In genomic region chr19:37263566-37263942, GRCm38 (mm10) we compare ENCODE assay signal across 13 mouse cellular contexts. TPM values are rescaled to one million over a fixed set of nuclear protein-coding genes. Genes with fewer than 3 reads are reported as not detected.
DNase-seq lines count a peak whose midpoint lies in the region; ATAC-seq and TF ChIP-seq lines count a peak whose summit lies in the region.
"Had no signal": no experiment of that assay in that cellular context is flagged by ENCODE, and none has a peak within 500 bp of the region (broad histone marks: within the 10 kb centered on the region; RNA-seq: fewer than 3 reads in every experiment).

No protein-coding gene starts in this region.

- peak overlapping the region; percentile 16 to 25; a peak in 3 of 4 replicates for H3K4me3 ChIP-seq in ES-E14 (ENCODE audit: insufficient read depth in 1 of 2, low read depth in 1 of 2, low read length in 2 of 2, poor library complexity in 1 of 2, severe bottlenecking in 1 of 2)
- H3K4me3 ChIP-seq in heart, embryonic 11.5 days (ENCODE audit: low read depth, low read length) = no peak overlapping the region
- H3K4me3 ChIP-seq: embryonic facial prominence, embryonic 13.5 days had no signal

- H3K4me2 ChIP-seq in heart, embryonic 11.5 days = no peak overlapping the region
- H3K4me2 ChIP-seq: embryonic facial prominence, embryonic 13.5 days had no signal

- H3K9me3 ChIP-seq in ES-E14 (ENCODE audit: control insufficient read depth, insufficient read depth, low read depth, low read length) = no peaks in the 10 kb centered on the region
- H3K9me3 ChIP-seq in heart, embryonic 11.5 days (replicated peaks; ENCODE audit: control insufficient read depth, low read length) = no peaks in the 10 kb centered on the region
- H3K9me3 ChIP-seq: embryonic facial prominence, embryonic 13.5 days had no signal

- H3K36me3 ChIP-seq in ES-E14 (ENCODE audit: control insufficient read depth, insufficient read depth, low read length, poor library complexity, severe bottlenecking) = no peaks in the 10 kb centered on the region
- peaks cover 3% of the 10 kb centered on the region; the same call in 1 of the 2 replicates for H3K36me3 ChIP-seq in heart, embryonic 11.5 days (ENCODE audit: control insufficient read depth, insufficient read depth, low read length)
- H3K36me3 ChIP-seq: embryonic facial prominence, embryonic 13.5 days had no signal

- DNase-seq in cerebellum, adult 9-10 months = peak; percentile 16
- DNase-seq in cerebellum, adult 11-12 months = no peak
- peak; percentile 49 to 59 for DNase-seq in kidney, postnatal 25 days
- no peak for DNase-seq in kidney, adult 9 months
- DNase-seq in ES-E14 (ENCODE audit: low read depth, low spot score) = no peak
- peak; percentile 24 for DNase-seq in lung, postnatal 10 days
- DNase-seq: forebrain, postnatal 0 days; thymus, postnatal 14 days had no signal

- no peak for ATAC-seq in megakaryocyte, adult 5-6 weeks (ENCODE audit: poor library complexity, severe bottlenecking)
- ATAC-seq in heart, embryonic 11.5 days (replicated peaks; ENCODE audit: insufficient number of reproducible peaks, low FRiP score, low TSS enrichment) = no peak
- ATAC-seq: forebrain, postnatal 0 days; inflammation-experienced regulatory T-cells, adult 6 months had no signal

- no peak overlapping the region for H3K9ac ChIP-seq in ES-E14 (ENCODE audit: insufficient read depth, low read depth, low read length, poor library complexity, severe bottlenecking)
- no peak overlapping the region for H3K9ac ChIP-seq in heart, embryonic 11.5 days (ENCODE audit: low read depth, low read length)
- H3K9ac ChIP-seq: embryonic facial prominence, embryonic 13.5 days; forebrain, postnatal 0 days had no signal

- in situ Hi-C loops in ES-E14 (cut with MboI; ENCODE audit: low sequenced_read_pairs in 2 of 2, unreplicated experiment in 2 of 2) = loop anchor here (10.0 to 25.0 kb wide), 2 partner anchors 201 to 219 kb away; no protein-coding TSS in a partner anchor

- H3K27ac ChIP-seq in ES-E14 (ENCODE audit: insufficient read depth, low read depth, low read length, poor library complexity, severe bottlenecking) = no peak overlapping the region
- no peak overlapping the region for H3K27ac ChIP-seq in heart, embryonic 11.5 days (ENCODE audit: low read depth, low read length)
- H3K27ac ChIP-seq: embryonic facial prominence, embryonic 13.5 days; heart, adult 2 months had no signal

- peaks cover 0 to 13% of the 10 kb centered on the region in 2 experiments; a peak in 1 of 4 replicates for H3K4me1 ChIP-seq in ES-E14 (ENCODE audit: control insufficient read depth in 2 of 2, insufficient read depth in 2 of 2, low read length in 2 of 2, poor library complexity in 1 of 2)
- H3K4me1 ChIP-seq in heart, embryonic 11.5 days (ENCODE audit: control insufficient read depth, insufficient read depth, low read length) = peaks cover 5% of the 10 kb centered on the region; the same call in 1 of the 2 replicates
- H3K4me1 ChIP-seq: embryonic facial prominence, embryonic 13.5 days had no signal

- no peaks in the 10 kb centered on the region for H3K27me3 ChIP-seq in heart, embryonic 11.5 days (ENCODE audit: control insufficient read depth, insufficient read depth, low read length)
- H3K27me3 ChIP-seq: embryonic facial prominence, embryonic 13.5 days had no signal

- 66% methylated on average over 8 of the region's 8 CpGs for whole genome bisulfite sequencing in heart, embryonic 11.5 days (ENCODE audit: insufficient replicate concordance)

TF ChIP-seq in ES-E14, 5 proteins besides CTCF, POLR2A, EP300 and RAD21:
- TF ChIP-seq CHD2 (IDR thresholded peaks at IDR 0.05; ENCODE audit: low read depth, low read length) (no peak), ZC3H11A (IDR thresholded peaks at IDR 0.05; ENCODE audit: borderline replicate concordance, low read depth, low read length) (no peak), HCFC1 (IDR thresholded peaks at IDR 0.05; ENCODE audit: borderline replicate concordance, insufficient read depth, low read length) (no peak), MAFK (IDR thresholded peaks at IDR 0.05; ENCODE audit: insufficient read depth, low read depth, low read length) (no peak; the same call in 1 of the 2 replicates), ZNF384 (IDR thresholded peaks at IDR 0.05; ENCODE audit: low read depth, low read length) (no peak)

RNA-seq across cellular contexts. Expression of gene Cpeb3, which starts 55.2 kb away (rescaled TPM):
- total RNA-seq in ES-E14 (2012; rRNA removed) = 1.8 and 1.9 TPM in 2 replicates
- 0.58 and 1.2 TPM in 2 replicates for total RNA-seq in megakaryocyte, adult 5-6 weeks (2015)
- 0.37 and 1.3 TPM in 2 replicates for total RNA-seq in megakaryocyte, adult 5-6 weeks (2017)
- 4.3 and 4.4 TPM in 2 replicates for polyA plus RNA-seq in heart, embryonic 11.5 days (2014; fragmentation: Nextera tagmentation; extraction: Ambion mirVana)
- polyA plus RNA-seq: inflammation-experienced regulatory T-cells, adult 6 months had no signal

RNA-seq across cellular contexts. Expression of gene March5, which starts 56.2 kb away (rescaled TPM):
- total RNA-seq in ES-E14 (2012; rRNA removed) = 94.7 and 104 TPM in 2 replicates
- 84.3 and 90.3 TPM in 2 replicates for total RNA-seq in megakaryocyte, adult 5-6 weeks (2015)
- total RNA-seq in megakaryocyte, adult 5-6 weeks (2017) = 52.5 and 52.6 TPM in 2 replicates
- polyA plus RNA-seq in heart, embryonic 11.5 days (2014; fragmentation: Nextera tagmentation; extraction: Ambion mirVana) = 89.6 and 96.3 TPM in 2 replicates

Comparison
In these comparisons a context has a peak if more than half of its experiments do, and no peak if none do; other contexts are left out.
1. DNase-seq: peak in cerebellum, adult 9-10 months (single experiment), kidney, postnatal 25 days (2 of 2) and lung, postnatal 10 days (single experiment); none in cerebellum, adult 11-12 months (single experiment), kidney, adult 9 months (single experiment) and ES-E14 (single experiment).